Mouse (Mus musculus): ENCODE results near the gene Grk2. TPM values are rescaled to one million over a fixed set of nuclear protein-coding genes. Genes with fewer than 3 reads are reported as not detected.
A peak's percentile ranks its signal among the peaks of the same experiment; 100 is the strongest.

Grk2 gene
- polyA plus RNA-seq, 1 experiment: 515 TPM

DNA sequence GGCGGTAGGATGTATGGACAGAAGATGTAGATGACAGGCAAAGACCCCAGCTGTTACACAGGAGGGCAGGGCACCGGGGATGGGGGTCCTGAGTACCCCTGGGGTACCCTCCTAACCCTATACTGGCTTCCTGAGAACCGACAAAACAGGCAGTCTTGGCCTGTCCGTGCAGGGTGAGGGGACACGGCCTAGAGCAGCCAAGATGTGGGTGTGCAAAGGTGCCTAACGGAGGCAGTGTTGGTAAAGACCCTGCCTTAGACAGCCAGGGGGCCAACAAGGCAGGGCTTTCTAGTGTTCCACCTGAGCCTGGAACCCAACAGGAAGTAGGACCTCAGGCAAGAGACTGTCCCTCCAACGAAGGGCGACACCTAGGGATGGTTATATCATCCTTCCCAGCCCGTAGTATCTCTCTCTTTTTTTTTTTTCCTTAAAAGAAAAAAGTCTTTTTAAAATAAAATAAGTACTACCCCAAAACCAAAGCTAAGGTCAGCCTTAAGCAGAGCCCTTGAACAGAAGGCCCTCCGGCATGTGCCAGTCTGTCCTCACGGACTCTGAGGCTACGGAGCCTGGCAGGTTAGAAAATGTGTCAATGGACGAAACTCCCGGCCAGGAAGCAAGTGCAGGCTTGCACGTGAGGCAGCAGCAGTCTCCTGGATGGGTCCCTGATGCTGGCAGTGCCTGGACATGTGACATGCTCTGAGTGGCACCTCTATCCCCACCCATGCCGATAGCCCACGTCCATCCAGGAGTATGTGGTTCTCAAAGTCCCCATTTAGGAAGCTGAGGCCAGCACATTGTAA lies 7.5 kb downstream of the Grk2 start:
- no peaks in the 10 kb centered on the region for H3K27me3 ChIP-seq (ENCODE audit: control insufficient read depth, insufficient read depth, low read length)
- TF ChIP-seq CTCF (IDR thresholded peaks at IDR 0.05; ENCODE audit: borderline replicate concordance, control insufficient read depth, extremely low read depth, insufficient read depth, low read length, poor library complexity) (no peak), POLR2A (IDR thresholded peaks at IDR 0.05; ENCODE audit: control insufficient read depth, extremely low read depth, insufficient read depth, low read length, poor library complexity) (no peak)
- peak overlapping the region; percentile 98 for H3K27ac ChIP-seq (ENCODE audit: control insufficient read depth, insufficient read depth, low read length)
- DNase-seq: no peak
- H3K4me1 ChIP-seq (replicated peaks; ENCODE audit: control insufficient read depth, insufficient read depth, low read length): peaks cover 96% of the 10 kb centered on the region
- H3K36me3 ChIP-seq (ENCODE audit: control insufficient read depth, insufficient read depth, low read length): no peaks in the 10 kb centered on the region
- 48% methylated on average over 17 of the region's 17 CpGs for WGBS
- no peak overlapping the region; the same call in 1 of the 2 replicates for H3K4me3 ChIP-seq (ENCODE audit: control insufficient read depth, insufficient read depth, low read length)

DNA sequence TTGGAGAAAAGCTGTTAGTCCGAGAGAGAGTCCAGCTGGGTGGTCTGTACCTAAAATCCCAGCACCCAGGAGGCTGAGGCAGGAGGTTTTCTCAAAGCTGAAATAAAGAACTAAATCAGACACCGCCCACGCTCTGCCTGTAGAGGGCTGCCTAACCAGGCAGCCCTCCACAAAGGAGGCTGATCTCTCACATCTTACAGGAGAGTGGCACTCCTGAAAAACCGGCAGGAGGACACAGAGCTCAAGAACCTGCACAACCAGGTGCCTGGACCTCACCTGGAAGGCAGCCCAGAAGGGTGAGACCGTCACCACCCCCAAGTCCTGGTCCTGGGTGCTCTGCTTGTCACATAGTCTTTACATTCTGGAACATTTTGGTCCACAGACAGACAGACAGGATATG lies 8.2 kb downstream of the Grk2 start:
- TF ChIP-seq POLR2A (IDR thresholded peaks at IDR 0.05; ENCODE audit: control insufficient read depth, extremely low read depth, insufficient read depth, low read length, poor library complexity) (no peak), CTCF (IDR thresholded peaks at IDR 0.05; ENCODE audit: borderline replicate concordance, control insufficient read depth, extremely low read depth, insufficient read depth, low read length, poor library complexity) (peak; percentile 13; the same call in 1 of the 2 replicates)
- H3K27ac ChIP-seq (ENCODE audit: control insufficient read depth, insufficient read depth, low read length): peak overlapping the region; percentile 98
- H3K27me3 ChIP-seq (ENCODE audit: control insufficient read depth, insufficient read depth, low read length): no peaks in the 10 kb centered on the region
- WGBS: 62% methylated on average over 5 of the region's 5 CpGs
- peaks cover 91% of the 10 kb centered on the region for H3K4me1 ChIP-seq (replicated peaks; ENCODE audit: control insufficient read depth, insufficient read depth, low read length)
- peak; percentile 43 for DNase-seq
- peaks cover under 1% of the 10 kb centered on the region for H3K36me3 ChIP-seq (ENCODE audit: control insufficient read depth, insufficient read depth, low read length)
- peak overlapping the region; percentile 5; the same call in 1 of the 2 replicates for H3K4me3 ChIP-seq (ENCODE audit: control insufficient read depth, insufficient read depth, low read length)

DNA sequence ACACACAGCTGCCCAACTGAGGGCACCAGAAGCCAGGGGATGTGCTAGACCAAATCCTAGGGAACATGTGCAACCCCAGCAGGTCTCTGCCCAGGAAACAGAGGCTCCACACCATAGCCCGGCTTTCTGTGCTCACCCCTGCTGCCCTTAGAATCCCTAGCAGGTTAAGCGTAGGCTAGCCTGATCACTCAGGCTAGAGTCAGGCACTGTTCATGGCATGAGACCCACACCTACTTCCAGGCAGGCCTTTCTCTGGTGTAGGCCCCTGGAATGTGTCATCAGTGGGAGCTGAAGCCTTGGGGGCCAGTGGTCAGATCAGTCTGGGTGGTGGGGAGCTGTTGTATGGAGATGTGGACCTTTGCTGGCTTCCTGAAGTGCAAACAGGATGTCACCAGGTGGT lies 9.4 kb downstream of the Grk2 start:
- Histone ChIP-seq H3K27ac (ENCODE audit: control insufficient read depth, insufficient read depth, low read length) (peak overlapping the region; percentile 97), H3K27me3 (ENCODE audit: control insufficient read depth, insufficient read depth, low read length) (no peaks in the 10 kb centered on the region), H3K4me3 (ENCODE audit: control insufficient read depth, insufficient read depth, low read length) (no peak overlapping the region), H3K36me3 (ENCODE audit: control insufficient read depth, insufficient read depth, low read length) (peaks cover 13% of the 10 kb centered on the region), H3K4me1 (replicated peaks; ENCODE audit: control insufficient read depth, insufficient read depth, low read length) (peaks cover 79% of the 10 kb centered on the region)
- no peak for DNase-seq
- no peak for TF ChIP-seq CTCF (IDR thresholded peaks at IDR 0.05; ENCODE audit: borderline replicate concordance, control insufficient read depth, extremely low read depth, insufficient read depth, low read length, poor library complexity)
- TF ChIP-seq POLR2A (IDR thresholded peaks at IDR 0.05; ENCODE audit: control insufficient read depth, extremely low read depth, insufficient read depth, low read length, poor library complexity): no peak
- WGBS: 52% methylated on average over 2 of the region's 2 CpGs

DNA sequence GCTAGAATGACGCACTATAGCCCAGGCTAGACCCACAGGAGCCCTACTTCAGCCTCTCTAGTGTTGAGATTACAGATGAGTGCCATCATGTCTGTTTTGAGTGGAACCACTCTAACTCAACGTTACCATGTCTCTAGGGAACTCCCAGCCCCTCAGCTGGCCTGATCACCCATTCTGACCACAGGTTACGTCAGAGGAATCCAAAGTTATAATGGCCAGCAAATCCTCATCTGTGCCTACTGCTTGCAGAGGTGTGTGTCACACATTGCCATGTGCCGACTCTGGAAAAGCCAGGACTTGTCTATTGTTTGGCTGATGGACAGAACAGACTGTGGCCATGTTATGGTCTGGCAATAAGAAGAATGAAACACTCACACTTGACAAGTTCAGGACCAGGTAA lies 10.6 kb downstream of the Grk2 start:
- peaks cover 25% of the 10 kb centered on the region for H3K36me3 ChIP-seq (ENCODE audit: control insufficient read depth, insufficient read depth, low read length)
- no peaks in the 10 kb centered on the region for H3K27me3 ChIP-seq (ENCODE audit: control insufficient read depth, insufficient read depth, low read length)
- peaks cover 67% of the 10 kb centered on the region for H3K4me1 ChIP-seq (replicated peaks; ENCODE audit: control insufficient read depth, insufficient read depth, low read length)
- 83% methylated on average over 4 of the region's 4 CpGs for WGBS
- TF ChIP-seq POLR2A (IDR thresholded peaks at IDR 0.05; ENCODE audit: control insufficient read depth, extremely low read depth, insufficient read depth, low read length, poor library complexity) (no peak), CTCF (IDR thresholded peaks at IDR 0.05; ENCODE audit: borderline replicate concordance, control insufficient read depth, extremely low read depth, insufficient read depth, low read length, poor library complexity) (no peak)
- H3K4me3 ChIP-seq (ENCODE audit: control insufficient read depth, insufficient read depth, low read length): no peak overlapping the region
- DNase-seq: no peak
- H3K27ac ChIP-seq (ENCODE audit: control insufficient read depth, insufficient read depth, low read length): peak overlapping the region; percentile 97

DNA sequence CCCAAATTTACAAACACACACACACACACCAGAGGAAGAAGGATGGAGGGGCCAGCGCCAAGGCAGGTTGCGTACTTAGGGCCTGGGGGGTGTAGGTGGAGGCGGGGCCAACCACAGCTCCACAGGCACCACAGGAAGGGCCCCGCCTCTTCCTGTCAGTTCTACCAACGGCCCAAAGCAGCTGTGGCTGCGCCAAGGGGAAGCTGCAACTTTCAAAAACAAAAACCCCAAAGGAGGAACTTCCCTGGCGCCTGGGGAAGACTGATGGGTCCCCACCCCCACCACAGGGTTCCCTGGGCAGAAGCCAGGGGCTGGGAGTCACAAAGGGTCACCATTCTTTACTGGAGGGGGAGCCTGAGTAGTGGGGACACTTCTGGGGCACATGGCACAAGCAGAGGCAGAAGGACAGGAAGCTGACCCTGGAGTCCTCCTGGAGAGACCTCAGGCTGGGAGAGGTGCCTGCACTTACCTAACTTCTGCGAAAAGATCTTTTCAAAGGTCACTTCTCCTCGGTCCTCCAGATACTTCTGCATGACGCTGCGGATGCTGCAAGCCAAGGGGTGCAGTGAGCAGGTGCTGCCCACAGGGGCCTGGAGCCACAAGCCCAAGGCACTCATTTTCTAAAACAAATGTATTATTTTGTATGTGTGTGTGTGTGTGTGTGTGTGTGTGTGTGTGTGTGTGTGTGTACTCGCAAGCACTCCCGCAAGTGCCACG lies 11.5 kb downstream of the Grk2 start:
- H3K4me1 ChIP-seq (replicated peaks; ENCODE audit: control insufficient read depth, insufficient read depth, low read length): peaks cover 58% of the 10 kb centered on the region
- peak; percentile 90 for DNase-seq
- peak; percentile 49; the same call in 1 of the 2 replicates for TF ChIP-seq POLR2A (IDR thresholded peaks at IDR 0.05; ENCODE audit: control insufficient read depth, extremely low read depth, insufficient read depth, low read length, poor library complexity)
- no peak for TF ChIP-seq CTCF (IDR thresholded peaks at IDR 0.05; ENCODE audit: borderline replicate concordance, control insufficient read depth, extremely low read depth, insufficient read depth, low read length, poor library complexity)
- no peaks in the 10 kb centered on the region for H3K27me3 ChIP-seq (ENCODE audit: control insufficient read depth, insufficient read depth, low read length)
- H3K36me3 ChIP-seq (ENCODE audit: control insufficient read depth, insufficient read depth, low read length): peaks cover 34% of the 10 kb centered on the region
- 16% methylated on average over 14 of the region's 14 CpGs for WGBS
- H3K4me3 ChIP-seq (ENCODE audit: control insufficient read depth, insufficient read depth, low read length): peak overlapping the region; percentile 23
- H3K27ac ChIP-seq (ENCODE audit: control insufficient read depth, insufficient read depth, low read length): peak overlapping the region; percentile 97

DNA sequence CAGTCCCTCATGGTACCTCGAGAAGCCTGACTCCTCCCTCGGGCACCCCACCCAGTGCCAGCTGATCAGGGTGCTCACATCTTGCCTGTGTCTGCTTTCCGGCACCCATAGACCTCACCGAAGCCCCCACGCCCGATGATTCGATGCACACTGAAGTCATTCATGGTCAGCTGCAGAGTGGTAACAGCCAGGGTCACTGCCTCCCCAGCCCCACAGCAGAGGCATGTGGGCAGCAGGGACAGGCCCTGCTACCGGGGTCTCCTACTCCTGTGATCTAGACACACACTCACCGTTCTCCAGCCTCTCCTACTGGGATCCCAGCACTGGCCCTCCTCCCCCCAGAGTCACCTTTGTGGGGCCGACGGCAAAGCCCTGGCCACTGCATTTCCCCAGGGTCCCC lies 14.9 kb downstream of the Grk2 start:
- no peak for DNase-seq
- TF ChIP-seq POLR2A (IDR thresholded peaks at IDR 0.05; ENCODE audit: control insufficient read depth, extremely low read depth, insufficient read depth, low read length, poor library complexity) (no peak), CTCF (IDR thresholded peaks at IDR 0.05; ENCODE audit: borderline replicate concordance, control insufficient read depth, extremely low read depth, insufficient read depth, low read length, poor library complexity) (no peak)
- Histone ChIP-seq H3K36me3 (ENCODE audit: control insufficient read depth, insufficient read depth, low read length) (peaks cover 68% of the 10 kb centered on the region), H3K27me3 (ENCODE audit: control insufficient read depth, insufficient read depth, low read length) (no peaks in the 10 kb centered on the region), H3K27ac (ENCODE audit: control insufficient read depth, insufficient read depth, low read length) (no peak overlapping the region), H3K4me1 (replicated peaks; ENCODE audit: control insufficient read depth, insufficient read depth, low read length) (peaks cover 31% of the 10 kb centered on the region), H3K4me3 (ENCODE audit: control insufficient read depth, insufficient read depth, low read length) (no peak overlapping the region)
- 96% methylated on average over 11 of the region's 11 CpGs for WGBS

Data from thymus, adult 2 months (tissue).